Comparison of ENCODE assay signal across 10 mouse cellular contexts in genomic region chr13:63524608-63525570, GRCm38 (mm10). TPM values are rescaled to one million over a fixed set of nuclear protein-coding genes. Genes with fewer than 3 reads are reported as not detected.
DNase-seq lines count a peak whose midpoint lies in the region; ATAC-seq and TF ChIP-seq lines count a peak whose summit lies in the region.
"Had no signal": no experiment of that assay in that cellular context is flagged by ENCODE, and none has a peak within 500 bp of the region (broad histone marks: within the 10 kb centered on the region; RNA-seq: fewer than 3 reads in every experiment).

No protein-coding gene starts in this region.

- no peak for TF ChIP-seq EP300 in heart, adult 2 months (IDR thresholded peaks at IDR 0.05; ENCODE audit: insufficient read depth, low read depth, low read length)

- H3K27me3 ChIP-seq in heart, embryonic 13.5 days (replicated peaks) = no peaks in the 10 kb centered on the region
- no peaks in the 10 kb centered on the region for H3K27me3 ChIP-seq in heart, adult 2 months (ENCODE audit: control insufficient read depth, insufficient read depth, low read length)
- no peaks in the 10 kb centered on the region for H3K27me3 ChIP-seq in E14TG2a.4 (ENCODE audit: insufficient read depth, low read length)
- no peaks in the 10 kb centered on the region for H3K27me3 ChIP-seq in embryonic facial prominence, embryonic 14.5 days (replicated peaks; ENCODE audit: control insufficient read depth, insufficient read depth, low read length)
- no peaks in the 10 kb centered on the region for H3K27me3 ChIP-seq in heart, embryonic 12.5 days (replicated peaks)

- TF ChIP-seq CTCF in heart, adult 2 months (IDR thresholded peaks at IDR 0.05) = no peak
- no peak for TF ChIP-seq CTCF in E14TG2a.4 (conservative IDR thresholded peaks at IDR 0.05; ENCODE audit: low read length)
- TF ChIP-seq CTCF in layer of hippocampus, adult 2 months (conservative IDR thresholded peaks at IDR 0.05) = no peak
- TF ChIP-seq CTCF in gastrocnemius, adult 2 months (IDR thresholded peaks at IDR 0.05) = no peak

- no peak for ATAC-seq in heart, embryonic 13.5 days (ENCODE audit: extremely low read depth, insufficient number of reproducible peaks, low FRiP score, low TSS enrichment)
- no peak for ATAC-seq in embryonic facial prominence, embryonic 14.5 days (ENCODE audit: low read depth)
- no peak for ATAC-seq in heart, embryonic 12.5 days (ENCODE audit: insufficient number of reproducible peaks, low FRiP score)

- TF ChIP-seq POLR2A in heart, adult 2 months (IDR thresholded peaks at IDR 0.05; ENCODE audit: insufficient read depth, low read depth, low read length) = no peak

- H3K4me3 ChIP-seq in heart, embryonic 13.5 days = no peak overlapping the region
- H3K4me3 ChIP-seq in heart, adult 2 months = no peak overlapping the region
- H3K4me3 ChIP-seq in E14TG2a.4 (replicated peaks; ENCODE audit: low read length) = peak overlapping the region; percentile 35
- no peak overlapping the region for H3K4me3 ChIP-seq in embryonic facial prominence, embryonic 14.5 days (ENCODE audit: low read depth, low read length)
- no peak overlapping the region for H3K4me3 ChIP-seq in layer of hippocampus, adult 2 months
- H3K4me3 ChIP-seq in gastrocnemius, adult 2 months = no peak overlapping the region
- H3K4me3 ChIP-seq in heart, embryonic 12.5 days = no peak overlapping the region

- H3K4me2 ChIP-seq in heart, embryonic 13.5 days = no peak overlapping the region
- H3K4me2 ChIP-seq in embryonic facial prominence, embryonic 14.5 days (ENCODE audit: low read depth, low read length) = peak overlapping the region; percentile 8; the same call in 1 of the 2 replicates
- H3K4me2 ChIP-seq in heart, embryonic 12.5 days = no peak overlapping the region
- H3K4me2 ChIP-seq: midbrain, embryonic 11.5 days had no signal

- no peak overlapping the region for H3K9ac ChIP-seq in heart, embryonic 13.5 days
- H3K9ac ChIP-seq in heart, adult 2 months (ENCODE audit: low read depth, low read length) = no peak overlapping the region
- H3K9ac ChIP-seq in embryonic facial prominence, embryonic 14.5 days (ENCODE audit: low read depth, low read length) = no peak overlapping the region
- H3K9ac ChIP-seq in heart, embryonic 12.5 days = no peak overlapping the region

- intact Hi-C loops in heart, adult 2 months (cut with DNase I) = loop anchor here (5.0 kb wide), 1 partner anchor 37 kb away; no protein-coding TSS in a partner anchor
- intact Hi-C loops in gastrocnemius, adult 2 months (cut with DNase I) = no loop called here

- H3K27ac ChIP-seq in heart, embryonic 13.5 days (replicated peaks) = 0 out of 2 replicates have a peak overlapping the region, but pooled peaks have one; percentile 20
- no peak overlapping the region for H3K27ac ChIP-seq in heart, adult 2 months
- peak overlapping the region; percentile 76 for H3K27ac ChIP-seq in embryonic facial prominence, embryonic 14.5 days (replicated peaks; ENCODE audit: low read depth, low read length)
- no peak overlapping the region for H3K27ac ChIP-seq in layer of hippocampus, adult 2 months
- H3K27ac ChIP-seq in gastrocnemius, adult 2 months = no peak overlapping the region
- no peak overlapping the region for H3K27ac ChIP-seq in heart, embryonic 12.5 days (ENCODE audit: poor library complexity, severe bottlenecking)

- WGBS in heart, embryonic 13.5 days = 75% methylated on average over 25 of the region's 25 CpGs
- 82% methylated on average over 25 of the region's 25 CpGs for WGBS in heart, adult 2 months
- WGBS in embryonic facial prominence, embryonic 14.5 days = 34% methylated on average over 25 of the region's 25 CpGs
- WGBS in heart, embryonic 12.5 days = 84% methylated on average over 25 of the region's 25 CpGs

- H3K79me2 ChIP-seq in heart, adult 2 months (replicated peaks; ENCODE audit: control insufficient read depth, insufficient read depth, low read length) = no peaks in the 10 kb centered on the region

- DNase-seq in heart, adult 2 months = no peak
- DNase-seq in embryonic facial prominence, embryonic 14.5 days (ENCODE audit: low spot score) = peak; percentile 76
- peak; percentile 18 to 49 for DNase-seq in layer of hippocampus, adult 2 months (ENCODE audit: low spot score in 2 of 2)
- DNase-seq in gastrocnemius, adult 2 months = no peak
- no peak for DNase-seq in yolk sac, embryonic 10.5 days (ENCODE audit: low spot score)
- DNase-seq: spleen, adult 18-20 months had no signal

- peaks cover 85% of the 10 kb centered on the region for H3K36me3 ChIP-seq in heart, embryonic 13.5 days
- peaks cover 2% of the 10 kb centered on the region for H3K36me3 ChIP-seq in heart, adult 2 months (ENCODE audit: control insufficient read depth, insufficient read depth, low read length)
- peaks cover 93% of the 10 kb centered on the region for H3K36me3 ChIP-seq in E14TG2a.4 (ENCODE audit: insufficient read depth, low read length)
- H3K36me3 ChIP-seq in embryonic facial prominence, embryonic 14.5 days (ENCODE audit: control insufficient read depth, insufficient read depth, low read length) = peaks cover 74% of the 10 kb centered on the region
- peaks cover 75% of the 10 kb centered on the region for H3K36me3 ChIP-seq in heart, embryonic 12.5 days

- no peaks in the 10 kb centered on the region for H3K9me3 ChIP-seq in heart, embryonic 13.5 days
- H3K9me3 ChIP-seq in E14TG2a.4 (ENCODE audit: low read length) = no peaks in the 10 kb centered on the region
- H3K9me3 ChIP-seq in embryonic facial prominence, embryonic 14.5 days (ENCODE audit: control insufficient read depth, low read length) = no peaks in the 10 kb centered on the region
- H3K9me3 ChIP-seq in heart, embryonic 12.5 days (replicated peaks) = no peaks in the 10 kb centered on the region

- peaks cover 40% of the 10 kb centered on the region for H3K4me1 ChIP-seq in heart, embryonic 13.5 days
- H3K4me1 ChIP-seq in heart, adult 2 months (ENCODE audit: control insufficient read depth, insufficient read depth, low read length) = peaks cover 1% of the 10 kb centered on the region
- peaks cover 87% of the 10 kb centered on the region for H3K4me1 ChIP-seq in E14TG2a.4 (replicated peaks; ENCODE audit: low read depth, low read length)
- peaks cover 66% of the 10 kb centered on the region for H3K4me1 ChIP-seq in embryonic facial prominence, embryonic 14.5 days (ENCODE audit: control insufficient read depth, insufficient read depth, low read length)
- H3K4me1 ChIP-seq in heart, embryonic 12.5 days (replicated peaks) = peaks cover 35% of the 10 kb centered on the region

RNA-seq across cellular contexts. Expression of gene Fancc, which starts 27.8 kb away (rescaled TPM):
- polyA plus RNA-seq in heart, embryonic 13.5 days (2015; fragmentation: Nextera tagmentation; extraction: Ambion mirVana) = 13.8 and 14.0 TPM in 2 replicates
- total RNA-seq in heart, adult 2 months (2021) = 1 to 10 TPM; 3.3 to 3.7 TPM
- 3.6 and 4.1 TPM in 2 replicates for polyA plus RNA-seq in heart, adult 2 months (2012; rRNA removed)
- 17.1 and 17.3 TPM in 2 replicates for polyA plus RNA-seq in embryonic facial prominence, embryonic 14.5 days (2014; fragmentation: Nextera tagmentation; extraction: Ambion mirVana)
- 1 to 10 TPM; 6.5 to 9.5 TPM for total RNA-seq in layer of hippocampus, adult 2 months (2021)
- 1 to 10 TPM; 2.3 to 2.6 TPM for total RNA-seq in gastrocnemius, adult 2 months (2021)
- polyA plus RNA-seq in heart, embryonic 12.5 days (2016; fragmentation: Nextera tagmentation; extraction: Ambion mirVana) = 15.3 and 18.1 TPM in 2 replicates

RNA-seq across cellular contexts. Expression of gene Ptch1, which starts 48.5 kb away (rescaled TPM):
- polyA plus RNA-seq in heart, embryonic 13.5 days (2015; fragmentation: Nextera tagmentation; extraction: Ambion mirVana) = 6.4 and 6.8 TPM in 2 replicates
- total RNA-seq in heart, adult 2 months (2021) = 10 to 100 TPM in 1 of 2 experiments, 1 to 10 TPM in 1; 9.3 to 16.4 TPM
- 6.7 and 9.2 TPM in 2 replicates for polyA plus RNA-seq in heart, adult 2 months (2012; rRNA removed)
- polyA plus RNA-seq in embryonic facial prominence, embryonic 14.5 days (2014; fragmentation: Nextera tagmentation; extraction: Ambion mirVana) = 22.7 and 23.2 TPM in 2 replicates
- 10 to 100 TPM; 43.9 to 45.4 TPM for total RNA-seq in layer of hippocampus, adult 2 months (2021)
- total RNA-seq in gastrocnemius, adult 2 months (2021) = 10 to 100 TPM in 1 of 2 experiments, 1 to 10 TPM in 1; 8.0 to 13.0 TPM
- polyA plus RNA-seq in heart, embryonic 12.5 days (2016; fragmentation: Nextera tagmentation; extraction: Ambion mirVana) = 6.4 and 7.5 TPM in 2 replicates

Comparison
In these comparisons a context has a peak if more than half of its experiments do, and no peak if none do; other contexts are left out.
1. H3K27ac ChIP-seq: peak in heart, embryonic 13.5 days (single experiment) and embryonic facial prominence, embryonic 14.5 days (single experiment); none in heart, adult 2 months (single experiment), layer of hippocampus, adult 2 months (single experiment), gastrocnemius, adult 2 months (single experiment) and heart, embryonic 12.5 days (single experiment).
2. DNase-seq: peak in embryonic facial prominence, embryonic 14.5 days (single experiment) and layer of hippocampus, adult 2 months (2 of 2); none in heart, adult 2 months (0 of 2), gastrocnemius, adult 2 months (single experiment) and yolk sac, embryonic 10.5 days (single experiment).